Mouse (Mus musculus) ES-Bruce4 (cell line): ENCODE measurements around the gene Kncn.

Source experiments
- CTCF ChIP-seq: IDR thresholded peaks from one replicate; pipeline ENCODE4 v1.8.1; 2011; ENCODE audit warnings: low read depth, low read length
- EP300 ChIP-seq: IDR thresholded peaks from 2 replicates; pipeline ENCODE4 v1.6.1; 2011; ENCODE audit warnings: low read depth, low read length; ENCODE audit not compliant: insufficient read depth
- POLR2A ChIP-seq: IDR thresholded peaks from one replicate; pipeline ENCODE4 v1.8.1; 2011; ENCODE audit warnings: low read length; ENCODE audit not compliant: insufficient read depth

DNA sequence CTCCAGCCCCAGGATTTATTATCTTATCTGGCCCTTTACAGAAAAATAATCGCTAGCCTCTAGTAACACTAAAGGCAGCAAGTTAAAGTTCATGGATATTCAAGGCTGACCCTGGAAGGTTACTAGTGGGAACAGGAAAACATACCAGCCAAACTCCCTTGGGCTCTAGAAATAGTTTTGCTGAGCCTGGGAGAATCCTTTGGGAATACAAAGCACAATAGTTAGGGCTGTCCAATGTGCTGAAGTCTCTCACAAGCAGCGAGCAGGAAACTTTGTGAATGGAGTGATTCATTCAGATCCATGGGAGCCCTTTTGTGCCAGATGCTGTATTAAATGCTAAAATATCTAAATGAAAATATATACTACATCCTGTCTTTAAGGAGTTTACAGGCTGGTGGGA, 37.5 kb upstream of the Kncn start:
- TF ChIP-seq EP300: no peak
- no peak for TF ChIP-seq CTCF
- no peak for TF ChIP-seq POLR2A
